Mouse (Mus musculus) erythroblast, embryonic 14.5 days (primary cell): ENCODE measurements around the gene Atp2b2. TPM values are rescaled to one million over a fixed set of nuclear protein-coding genes. Genes with fewer than 3 reads are reported as not detected.

Source experiments
- H3K27me3 ChIP-seq: 2 replicates; pipeline ENCODE4 v1.6.1; 2012; ENCODE audit warnings: inconsistent platforms; ENCODE audit not compliant: control insufficient read depth
- H3K36me3 ChIP-seq: 2 replicates; pipeline ENCODE4 v1.6.1; 2012; ENCODE audit warnings: mild to moderate bottlenecking, inconsistent platforms; ENCODE audit not compliant: control insufficient read depth
- H3K4me1 ChIP-seq: 2 replicates; pipeline ENCODE4 v1.6.1; 2012; ENCODE audit warnings: inconsistent platforms; ENCODE audit not compliant: control insufficient read depth
- H3K4me3 ChIP-seq: replicated peaks from 2 replicates; pipeline ENCODE3; 2012; ENCODE audit warnings: moderate library complexity, mild to moderate bottlenecking, inconsistent platforms
- H3K9me3 ChIP-seq: 2 replicates; pipeline ENCODE4 v1.6.1; 2012; ENCODE audit warnings: low read length, inconsistent platforms, mixed read lengths; ENCODE audit not compliant: control insufficient read depth
- GATA1 ChIP-seq: IDR thresholded peaks from 2 replicates; pipeline ENCODE4 v1.6.1; 2012; ENCODE audit warnings: low read length, inconsistent platforms, mixed read lengths
- TAL1 ChIP-seq: IDR thresholded peaks from 3 replicates; pipeline ENCODE4 v1.6.1; 2012; ENCODE audit warnings: low read length, inconsistent platforms, mixed read lengths
- polyA plus RNA-seq: library from polyadenylated mRNA; stranded (reverse); fragments of >175 nt; gene quantifications from 2 replicates; pipeline ENCODE4 v1.2.3, GENCODE M21; 2012

Atp2b2 gene
- polyA plus RNA-seq, 1 experiment: not detected

DNA sequence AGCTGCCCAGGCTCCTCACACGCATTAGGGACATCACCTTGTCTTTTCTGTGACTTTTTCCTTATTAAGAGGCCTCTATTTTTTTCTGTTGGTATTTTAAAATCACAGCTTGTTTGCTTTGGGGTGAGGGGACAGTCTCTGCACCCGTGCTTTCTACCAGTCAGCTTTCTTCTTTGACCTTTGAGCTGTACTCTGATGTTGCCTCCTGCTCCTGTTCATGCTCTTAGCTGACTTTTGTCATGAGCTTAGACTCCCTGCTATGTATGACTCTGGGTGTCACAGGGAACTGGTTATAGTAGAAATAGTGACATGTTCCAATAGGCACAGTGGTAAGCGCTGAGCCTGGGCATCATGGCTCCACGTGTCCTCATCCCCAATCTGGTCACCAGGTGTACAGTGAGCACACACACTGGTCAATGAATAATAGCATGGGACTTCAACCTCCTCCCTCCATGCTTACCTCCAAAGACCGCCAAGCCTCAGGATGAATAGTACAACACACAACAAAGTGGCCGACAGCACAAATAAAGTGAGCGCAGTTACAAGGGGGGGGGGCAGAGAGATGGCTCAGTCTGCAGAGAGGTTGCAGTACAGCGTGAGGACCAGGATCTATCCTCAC lies 163.8 kb downstream of the Atp2b2 start:
- TF ChIP-seq TAL1: no peak
- TF ChIP-seq GATA1: no peak
- H3K27me3 ChIP-seq: no peaks in the 10 kb centered on the region
- no peaks in the 10 kb centered on the region for H3K4me1 ChIP-seq
- H3K36me3 ChIP-seq: no peaks in the 10 kb centered on the region
- H3K9me3 ChIP-seq: no peaks in the 10 kb centered on the region
- H3K4me3 ChIP-seq: no peak overlapping the region

DNA sequence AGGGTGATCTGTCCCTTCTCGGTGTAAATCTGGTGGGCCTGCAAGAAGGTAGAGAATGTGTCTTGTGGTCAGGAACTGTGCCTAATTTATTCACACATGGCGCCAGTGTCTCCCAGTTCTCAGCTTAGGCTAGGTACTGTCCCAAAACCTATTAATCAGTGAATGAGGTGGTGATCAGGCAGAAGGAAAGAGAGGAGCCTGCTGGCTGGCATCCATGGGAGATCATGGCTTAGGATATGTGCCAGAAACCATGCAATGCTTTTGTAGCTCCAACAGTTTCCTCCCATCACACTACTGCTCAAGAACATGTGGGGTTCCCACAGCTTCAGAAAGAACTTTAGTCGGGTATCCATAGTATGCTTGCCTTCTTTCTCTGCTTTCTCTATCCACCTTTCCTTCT lies 165.8 kb downstream of the Atp2b2 start:
- H3K4me3 ChIP-seq: no peak overlapping the region
- H3K36me3 ChIP-seq: no peaks in the 10 kb centered on the region
- H3K9me3 ChIP-seq: no peaks in the 10 kb centered on the region
- no peaks in the 10 kb centered on the region for H3K4me1 ChIP-seq
- no peaks in the 10 kb centered on the region for H3K27me3 ChIP-seq
- TF ChIP-seq TAL1 (no peak), GATA1 (no peak)

DNA sequence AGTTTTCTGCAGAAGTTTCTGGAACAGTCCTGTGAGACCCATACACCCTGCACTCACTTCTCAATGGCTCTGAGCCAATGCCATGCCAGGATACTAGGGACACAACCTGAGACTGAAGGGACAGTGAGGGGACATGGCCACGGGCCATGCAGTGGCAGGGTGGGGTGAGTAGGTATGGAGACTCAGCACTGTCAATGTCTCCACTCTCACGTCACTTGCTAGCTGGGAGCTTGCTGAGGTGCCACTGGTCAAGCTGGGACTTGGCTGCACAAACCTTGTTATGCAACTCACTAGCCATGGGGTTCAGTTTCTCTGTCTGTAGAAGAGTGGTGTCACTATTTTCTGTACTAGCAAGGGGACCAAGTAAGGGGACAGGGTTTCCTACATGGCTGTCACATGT lies 167.2 kb downstream of the Atp2b2 start:
- no peaks in the 10 kb centered on the region for H3K36me3 ChIP-seq
- TF ChIP-seq TAL1: no peak
- no peak for TF ChIP-seq GATA1
- H3K27me3 ChIP-seq: no peaks in the 10 kb centered on the region
- H3K4me3 ChIP-seq: no peak overlapping the region
- H3K9me3 ChIP-seq: no peaks in the 10 kb centered on the region
- no peaks in the 10 kb centered on the region for H3K4me1 ChIP-seq

DNA sequence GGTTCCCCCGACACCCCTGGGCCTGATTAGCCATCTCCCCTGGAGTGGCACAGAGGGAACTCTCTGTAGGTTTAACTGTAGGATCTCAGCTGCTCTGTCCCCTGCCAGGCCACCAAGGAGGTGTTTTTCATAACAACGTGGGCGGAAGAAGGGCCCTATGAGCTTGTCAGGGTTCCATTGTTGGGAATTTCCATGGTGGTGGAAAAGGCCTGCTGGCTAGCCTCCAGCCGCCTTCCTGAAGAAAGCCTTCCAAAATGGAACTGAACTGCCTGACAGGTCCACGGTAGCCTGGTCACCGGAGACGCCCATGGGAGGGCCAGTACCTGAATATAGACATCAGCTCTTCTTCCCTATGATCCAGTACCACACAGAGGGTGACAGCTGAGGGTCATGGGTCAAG lies 169.8 kb downstream of the Atp2b2 start:
- no peaks in the 10 kb centered on the region for H3K9me3 ChIP-seq
- TF ChIP-seq TAL1: no peak
- no peak for TF ChIP-seq GATA1

GRCm38 (mm10) chr6:113870775-113871174 lies 171.6 kb downstream of the Atp2b2 start:
- H3K4me3 ChIP-seq: no peak overlapping the region
- no peaks in the 10 kb centered on the region for H3K27me3 ChIP-seq
- H3K36me3 ChIP-seq: no peaks in the 10 kb centered on the region
- TF ChIP-seq GATA1 (no peak), TAL1 (no peak)
- H3K9me3 ChIP-seq: no peaks in the 10 kb centered on the region
- H3K4me1 ChIP-seq: no peaks in the 10 kb centered on the region

More for the DNA sequence above, 169.8 kb downstream of the Atp2b2 start:
- Histone ChIP-seq H3K4me1 (no peaks in the 10 kb centered on the region), H3K36me3 (no peaks in the 10 kb centered on the region), H3K4me3 (no peak overlapping the region), H3K27me3 (no peaks in the 10 kb centered on the region)

DNA sequence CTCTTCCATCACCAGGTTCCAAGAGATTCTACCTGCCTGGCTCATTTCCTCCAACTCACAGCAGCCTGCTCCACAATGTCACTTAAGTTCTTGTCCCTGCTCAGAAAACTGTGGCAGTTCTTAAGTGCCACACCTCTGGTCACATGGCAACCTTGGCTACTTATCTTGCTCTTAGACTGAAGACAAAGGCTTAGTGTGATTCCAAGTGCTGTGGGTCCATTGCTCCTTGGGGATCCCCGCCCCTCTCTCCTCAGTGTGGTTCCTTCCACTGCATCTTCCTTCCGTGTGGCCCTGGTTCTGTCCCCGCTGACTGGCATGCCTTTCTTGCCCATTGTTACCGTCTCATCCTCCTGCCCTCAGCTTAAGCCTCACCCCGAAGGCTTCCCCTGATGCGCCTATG lies 173.9 kb downstream of the Atp2b2 start:
- Histone ChIP-seq H3K4me1 (no peaks in the 10 kb centered on the region), H3K9me3 (no peaks in the 10 kb centered on the region), H3K27me3 (no peaks in the 10 kb centered on the region), H3K4me3 (no peak overlapping the region), H3K36me3 (no peaks in the 10 kb centered on the region)
- TF ChIP-seq GATA1: no peak
- TF ChIP-seq TAL1: no peak

- H3K4me3 ChIP-seq: no peak overlapping the region
- TF ChIP-seq TAL1 (no peak), GATA1 (no peak)
- no peaks in the 10 kb centered on the region for H3K4me1 ChIP-seq
- H3K27me3 ChIP-seq: no peaks in the 10 kb centered on the region
- no peaks in the 10 kb centered on the region for H3K9me3 ChIP-seq
- no peaks in the 10 kb centered on the region for H3K36me3 ChIP-seq
Observed at GRCm38 (mm10) chr6:113865699-113866098, 176.7 kb downstream of the Atp2b2 start.

- H3K4me3 ChIP-seq: no peak overlapping the region
- no peaks in the 10 kb centered on the region for H3K9me3 ChIP-seq
- no peaks in the 10 kb centered on the region for H3K27me3 ChIP-seq
- no peak for TF ChIP-seq GATA1
- no peak for TF ChIP-seq TAL1
- H3K36me3 ChIP-seq: no peaks in the 10 kb centered on the region
- no peaks in the 10 kb centered on the region for H3K4me1 ChIP-seq
Observed at GRCm38 (mm10) chr6:113864812-113865211, 177.6 kb downstream of the Atp2b2 start.

GRCm38 (mm10) chr6:113862955-113863354 lies 179.5 kb downstream of the Atp2b2 start:
- Histone ChIP-seq H3K4me3 (no peak overlapping the region), H3K4me1 (no peaks in the 10 kb centered on the region), H3K9me3 (no peaks in the 10 kb centered on the region), H3K27me3 (no peaks in the 10 kb centered on the region), H3K36me3 (no peaks in the 10 kb centered on the region)
- TF ChIP-seq TAL1 (no peak), GATA1 (no peak)

DNA sequence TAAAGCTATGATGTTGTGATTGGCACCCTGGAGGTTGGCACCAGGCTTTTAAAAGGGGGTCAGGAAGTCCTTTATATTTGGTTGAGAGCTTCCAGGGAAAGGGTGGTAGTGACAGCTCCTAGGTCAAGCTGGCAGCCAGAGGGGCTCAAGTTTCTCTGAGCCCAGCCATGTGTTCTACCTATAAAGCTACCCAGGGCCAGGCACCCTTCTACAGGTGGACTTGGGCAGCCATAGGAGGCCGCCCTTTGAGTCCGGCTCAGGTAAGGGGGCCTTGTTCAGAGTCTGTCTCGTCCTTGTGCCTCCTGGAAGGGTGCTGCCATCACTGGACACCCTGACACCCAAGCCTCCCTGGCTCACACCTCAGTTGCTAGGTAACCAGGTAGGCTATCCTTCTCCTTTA lies 180.5 kb downstream of the Atp2b2 start:
- no peaks in the 10 kb centered on the region for H3K27me3 ChIP-seq
- H3K36me3 ChIP-seq: no peaks in the 10 kb centered on the region
- H3K4me3 ChIP-seq: no peak overlapping the region
- H3K9me3 ChIP-seq: no peaks in the 10 kb centered on the region
- no peak for TF ChIP-seq GATA1
- TF ChIP-seq TAL1: no peak
- H3K4me1 ChIP-seq: no peaks in the 10 kb centered on the region
